Mouse (Mus musculus): Measurements from ENCODE around the gene Gm10521. TPM values are rescaled to one million over a fixed set of nuclear protein-coding genes. Genes with fewer than 3 reads are reported as not detected.

The Gm10521 gene
- 12.4 to 16.0 TPM (median 13.6 TPM) in 4 replicates for total RNA-seq (2023; ENCODE audit: inconsistent age)

DNA sequence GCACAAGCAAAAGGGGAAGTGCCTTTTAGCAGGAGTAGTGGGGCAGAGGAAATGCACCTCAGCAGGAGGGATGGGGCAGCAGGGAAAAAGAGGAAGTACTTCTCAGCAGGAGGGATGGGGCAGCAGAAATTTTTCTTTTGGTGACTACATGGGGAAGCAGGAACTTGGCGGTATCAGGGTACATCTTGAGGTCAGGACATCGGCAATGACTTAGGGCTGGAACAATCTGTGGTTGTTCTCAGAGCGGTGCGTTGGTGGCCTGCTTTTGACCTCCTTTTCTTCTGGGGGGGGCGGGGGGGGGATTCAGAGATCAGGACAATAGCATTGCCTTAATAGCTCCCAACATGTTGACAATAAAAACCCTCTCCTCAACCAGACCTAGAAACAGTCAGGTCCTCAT, at the start of gene Gm10521:
TSS of gene Gm10521 (plus strand) at position 301 of the 400 bp plus-strand sequence.

DNA sequence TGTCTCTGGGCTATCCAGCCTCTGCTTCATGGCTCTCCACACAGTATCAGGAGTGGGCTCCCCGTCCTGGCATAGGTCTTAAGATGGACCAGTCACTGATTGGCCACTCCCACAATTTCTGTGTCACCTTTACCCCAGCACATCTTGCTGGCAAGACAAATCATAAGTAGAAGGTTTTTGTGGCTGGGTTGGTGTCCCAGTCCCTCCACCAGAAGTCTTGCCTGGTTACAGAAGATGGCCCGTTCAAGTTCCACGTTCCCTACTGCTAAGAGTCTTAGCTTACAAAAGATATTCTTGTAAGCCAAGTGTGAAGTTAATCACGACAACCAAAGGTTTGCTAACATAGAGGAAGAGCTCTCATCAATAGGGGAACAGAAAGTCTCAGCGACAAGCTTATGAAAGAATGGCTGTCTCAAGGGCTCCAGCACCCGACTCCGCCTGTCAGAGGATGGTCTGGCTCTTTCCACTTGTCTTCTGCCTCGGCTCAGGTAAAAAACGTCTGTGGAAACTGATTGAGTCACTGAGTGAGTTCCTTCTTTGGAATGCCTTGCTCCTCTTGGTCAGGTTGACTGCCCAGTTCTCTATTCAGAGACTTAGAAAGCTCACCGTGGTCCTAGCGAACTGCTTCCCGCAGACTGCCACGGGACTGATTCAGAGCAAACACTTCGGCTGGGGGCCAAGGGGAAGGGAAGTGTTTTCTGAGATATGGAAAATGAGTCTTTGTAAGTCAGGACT, 22.0 kb downstream of the Gm10521 start, which contains the start of gene Slamf6:
TSS of gene Slamf6 (plus strand) at position 211 of the 735 bp plus-strand sequence.

Other genes with a start within 250 kb of the Gm10521 start
- 68.5 to 79.8 TPM (median 72.8 TPM) in 4 replicates for gene Slamf7, start 242.6 kb upstream of the Gm10521 start, total RNA-seq (2023; ENCODE audit: inconsistent age)
- 103 to 119 TPM (median 105 TPM) in 4 replicates for gene Cd48, start 213.7 kb upstream of the Gm10521 start, total RNA-seq (2023; ENCODE audit: inconsistent age)
- gene Slamf1, start 128.5 kb upstream of the Gm10521 start, total RNA-seq (2023; ENCODE audit: inconsistent age), result 22.1 to 27.4 TPM (median 23.4 TPM) in 4 replicates
- 99.0 to 103 TPM (median 100 TPM) in 4 replicates for gene Cd84, start 56.0 kb upstream of the Gm10521 start, total RNA-seq (2023; ENCODE audit: inconsistent age)
- gene Slamf6, start 21.9 kb downstream of the Gm10521 start, total RNA-seq (2023; ENCODE audit: inconsistent age), result 153 to 165 TPM (median 162 TPM) in 4 replicates
- gene Vangl2, start 132.8 kb downstream of the Gm10521 start, total RNA-seq (2023; ENCODE audit: inconsistent age), result 4.6 to 7.0 TPM (median 5.7 TPM) in 4 replicates
- not detected in 4 replicates for gene Nhlh1, start 161.9 kb downstream of the Gm10521 start, total RNA-seq (2023; ENCODE audit: inconsistent age)
- 158 to 164 TPM (median 162 TPM) in 4 replicates for gene Copa, start 186.9 kb downstream of the Gm10521 start, total RNA-seq (2023; ENCODE audit: inconsistent age)
- gene Ncstn, start 187.1 kb downstream of the Gm10521 start, total RNA-seq (2023; ENCODE audit: inconsistent age), result 89.7 to 105 TPM (median 96.5 TPM) in 4 replicates
- gene Pex19, start 231.1 kb downstream of the Gm10521 start, total RNA-seq (2023; ENCODE audit: inconsistent age), result 51.9 to 59.8 TPM (median 54.8 TPM) in 4 replicates

Measured in B cell, adult (primary cell).